Mouse (Mus musculus) spleen, adult 2 months (tissue): ENCODE measurements around the gene Ppp1r2.

Source experiments
- CTCF ChIP-seq: fragments of 200-500 bp; IDR thresholded peaks from 2 replicates; pipeline ENCODE4 v1.5.1; 2011; ENCODE audit warnings: mild to moderate bottlenecking, inconsistent platforms; ENCODE audit not compliant: insufficient read depth, insufficient read length, insufficient replicate concordance; ENCODE audit errors: extremely low read depth
- POLR2A ChIP-seq: fragments of 200-500 bp; IDR thresholded peaks from 2 replicates; pipeline ENCODE4 v1.6.1; 2011; ENCODE audit warnings: low read depth, low read length, inconsistent platforms

GRCm38 (mm10) chr16:31276962-31277361 lies 1.9 kb upstream of the Ppp1r2 start:
- TF ChIP-seq POLR2A = no peak
- TF ChIP-seq CTCF = no peak
